Mouse (Mus musculus) left cerebral cortex, adult 18-20 months (tissue): ENCODE measurements around the gene Grid2. TPM values are rescaled to one million over a fixed set of nuclear protein-coding genes. Genes with fewer than 3 reads are reported as not detected.
A peak's percentile ranks its signal among the peaks of the same experiment; 100 is the strongest.

ENCODE experiments used
- DNase-seq, 2 experiments: peaks; one replicate each; pipeline ENCODE4 v3.0.0; 2021 to 2022; ENCODE audit warnings: low spot score in 2 of 2, mixed read lengths in 1 of 2
- total RNA-seq, 2 experiments: library from RNA; stranded (reverse); gene quantifications; 2 replicates each; pipeline ENCODE4 v1.2.3; 2021

Grid2 gene
- total RNA-seq, 2 experiments from 2014 or later, result 15.4 to 15.9 TPM

- no peak for DNase-seq
These were observed 791.1 kb downstream of the Grid2 start for GRCm38 (mm10) chr6:64046732-64047131.

DNA sequence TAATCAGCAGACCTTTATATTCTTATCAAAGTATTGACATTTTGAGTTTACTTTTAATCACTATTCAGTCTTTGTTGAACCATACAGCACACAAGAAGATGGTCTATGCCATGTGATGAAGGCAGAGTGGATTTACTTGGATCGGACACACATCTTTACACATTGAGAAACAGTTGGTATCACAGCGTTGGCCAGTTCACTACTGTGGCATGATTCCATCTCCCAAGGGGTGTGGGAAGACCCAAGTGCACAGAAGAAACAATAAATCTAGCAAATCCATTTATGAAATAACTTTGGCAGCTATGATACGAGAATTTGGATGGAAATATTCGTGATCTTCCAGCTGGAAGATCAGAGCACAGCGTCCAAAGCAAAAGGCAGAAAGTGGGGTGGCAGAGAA, 792.3 kb downstream of the Grid2 start:
- no peak for DNase-seq

DNA sequence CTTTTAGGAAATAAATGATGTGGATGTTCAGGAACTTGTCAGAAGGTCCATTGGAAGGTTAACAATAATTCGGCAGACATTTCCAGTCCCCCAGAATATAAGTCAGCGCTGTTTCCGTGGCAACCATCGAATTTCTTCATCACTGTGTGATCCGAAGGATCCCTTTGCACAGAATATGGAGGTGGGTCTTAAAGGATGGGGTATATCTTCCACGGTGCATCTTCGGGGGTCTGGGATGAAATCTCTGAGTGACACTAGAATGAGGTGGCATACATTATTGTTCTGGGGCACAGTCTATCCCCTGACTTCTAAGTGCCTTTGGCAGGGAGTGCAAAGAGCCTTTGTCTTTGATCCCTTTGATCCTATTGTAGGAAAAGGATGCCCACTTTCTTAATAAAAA, 808.2 kb downstream of the Grid2 start:
- DNase-seq, result no peak

- no peak for DNase-seq
These were observed 809.0 kb downstream of the Grid2 start for GRCm38 (mm10) chr6:64064704-64065103.

GRCm38 (mm10) chr6:64073406-64073805, 817.7 kb downstream of the Grid2 start:
- no peak for DNase-seq

DNA sequence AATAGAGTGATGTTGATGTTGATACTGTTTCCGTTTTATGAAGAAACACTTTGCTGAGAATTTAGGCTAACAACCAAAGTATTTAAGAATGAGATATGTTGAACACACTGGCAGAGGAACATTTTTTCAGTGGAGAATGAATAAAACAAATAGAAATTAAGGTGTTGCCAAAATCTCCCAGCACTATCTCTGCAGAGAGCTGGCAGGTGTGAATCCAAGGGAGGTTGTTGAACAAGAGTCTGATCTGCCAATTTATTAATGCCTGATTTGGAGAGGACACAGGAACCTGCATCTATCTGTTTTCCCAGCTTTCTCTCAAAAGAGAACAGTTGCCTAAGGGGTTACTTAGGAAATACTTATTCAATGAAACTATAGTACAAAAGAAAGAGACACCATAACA, 822.2 kb downstream of the Grid2 start:
- no peak for DNase-seq

GRCm38 (mm10) chr6:64098662-64099061, 843.0 kb downstream of the Grid2 start:
- DNase-seq, result peak in 1 of 2 experiments; percentile 11

- no peak for DNase-seq
These were observed 858.9 kb downstream of the Grid2 start for GRCm38 (mm10) chr6:64114594-64114993.

DNA sequence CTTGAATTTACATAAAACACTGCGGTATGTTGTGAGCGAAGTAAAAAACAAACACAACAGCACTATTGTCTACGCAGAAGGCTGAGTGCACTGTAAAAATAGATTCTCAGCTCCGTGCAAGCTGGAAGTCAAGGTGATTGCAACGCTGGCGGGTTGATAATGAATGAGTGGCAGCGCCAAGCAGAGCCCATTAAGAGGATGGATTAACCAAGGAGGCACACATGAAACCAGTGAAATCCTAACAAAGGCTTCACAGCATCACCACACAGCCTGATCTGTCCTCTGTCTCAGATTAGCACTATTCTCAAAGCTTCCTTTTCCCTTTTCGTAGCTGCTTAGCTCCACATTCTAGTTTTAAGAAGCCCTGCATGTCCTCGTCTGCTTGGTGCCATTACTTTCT, 880.6 kb downstream of the Grid2 start:
- no peak for DNase-seq

- no peak for DNase-seq
These were observed 892.9 kb downstream of the Grid2 start for GRCm38 (mm10) chr6:64148613-64149012.

GRCm38 (mm10) chr6:64174995-64175612, 919.4 kb downstream of the Grid2 start:
- DNase-seq, result no peak

GRCm38 (mm10) chr6:64193646-64194045, 938.0 kb downstream of the Grid2 start:
- DNase-seq, result no peak

DNA sequence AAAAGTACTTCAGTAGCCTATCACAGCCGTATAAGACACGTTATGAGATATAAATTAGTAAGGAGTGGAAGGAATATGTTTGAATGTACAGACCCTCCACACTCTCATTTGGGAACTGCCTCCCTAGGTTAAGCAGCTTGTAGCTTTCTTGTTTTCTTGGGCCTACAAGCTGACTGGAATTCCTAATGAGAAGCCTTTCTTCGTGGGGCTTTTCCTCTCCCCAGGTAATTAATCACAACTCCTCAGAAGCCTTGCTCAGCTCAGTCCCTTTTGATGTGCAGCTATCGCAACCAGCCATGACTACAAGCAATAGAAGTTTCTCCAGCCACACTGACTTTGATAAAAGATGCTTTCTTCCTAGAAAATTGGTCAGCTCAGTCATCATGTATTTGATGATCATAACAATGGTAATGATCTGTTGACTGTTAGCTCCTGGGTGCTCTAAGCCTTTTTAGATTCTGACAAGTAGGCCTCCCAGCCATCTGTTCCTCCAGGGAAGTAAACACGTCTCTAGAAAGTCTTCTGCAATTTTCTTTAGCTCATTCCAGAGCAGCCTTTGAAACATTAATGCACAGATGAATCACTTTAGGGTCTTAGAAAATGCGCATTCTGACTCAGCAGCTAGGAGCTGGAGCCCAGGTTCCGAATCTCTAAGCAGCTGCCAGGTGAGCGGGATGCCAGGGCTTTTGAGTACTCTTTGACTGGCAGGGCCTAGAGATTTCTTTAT, 946.9 kb downstream of the Grid2 start:
- DNase-seq, result peak; percentile 3 to 25

GRCm38 (mm10) chr6:64236351-64236750, 980.7 kb downstream of the Grid2 start:
- peak in 1 of 2 experiments; percentile 8 for DNase-seq

DNA sequence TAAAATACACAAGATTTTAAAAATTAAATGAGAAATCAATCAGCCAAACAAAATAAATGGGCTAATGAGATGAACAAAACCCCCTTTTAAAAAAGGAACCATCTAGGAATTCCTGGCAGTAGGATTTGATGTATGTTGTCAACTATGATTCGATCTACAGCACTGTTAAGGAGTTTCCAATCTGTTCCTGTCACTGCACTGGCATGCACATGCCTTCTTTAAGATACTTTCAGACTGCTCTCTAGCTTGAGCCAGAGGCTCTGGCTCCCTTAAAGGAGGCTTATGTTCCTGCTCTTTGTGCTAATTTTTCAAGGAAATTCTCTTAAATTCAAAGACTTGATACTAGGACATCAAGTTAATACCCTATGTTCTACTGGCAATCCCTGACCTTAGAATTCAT, 984.9 kb downstream of the Grid2 start:
- no peak for DNase-seq

GRCm38 (mm10) chr6:64245951-64246350, 990.3 kb downstream of the Grid2 start:
- no peak for DNase-seq

- DNase-seq, result no peak
These were observed 995.4 kb downstream of the Grid2 start for GRCm38 (mm10) chr6:64251041-64251440.

GRCm38 (mm10) chr6:64263517-64263916, 1007.8 kb downstream of the Grid2 start:
- no peak for DNase-seq

GRCm38 (mm10) chr6:64264224-64264623, 1008.5 kb downstream of the Grid2 start:
- no peak for DNase-seq

DNA sequence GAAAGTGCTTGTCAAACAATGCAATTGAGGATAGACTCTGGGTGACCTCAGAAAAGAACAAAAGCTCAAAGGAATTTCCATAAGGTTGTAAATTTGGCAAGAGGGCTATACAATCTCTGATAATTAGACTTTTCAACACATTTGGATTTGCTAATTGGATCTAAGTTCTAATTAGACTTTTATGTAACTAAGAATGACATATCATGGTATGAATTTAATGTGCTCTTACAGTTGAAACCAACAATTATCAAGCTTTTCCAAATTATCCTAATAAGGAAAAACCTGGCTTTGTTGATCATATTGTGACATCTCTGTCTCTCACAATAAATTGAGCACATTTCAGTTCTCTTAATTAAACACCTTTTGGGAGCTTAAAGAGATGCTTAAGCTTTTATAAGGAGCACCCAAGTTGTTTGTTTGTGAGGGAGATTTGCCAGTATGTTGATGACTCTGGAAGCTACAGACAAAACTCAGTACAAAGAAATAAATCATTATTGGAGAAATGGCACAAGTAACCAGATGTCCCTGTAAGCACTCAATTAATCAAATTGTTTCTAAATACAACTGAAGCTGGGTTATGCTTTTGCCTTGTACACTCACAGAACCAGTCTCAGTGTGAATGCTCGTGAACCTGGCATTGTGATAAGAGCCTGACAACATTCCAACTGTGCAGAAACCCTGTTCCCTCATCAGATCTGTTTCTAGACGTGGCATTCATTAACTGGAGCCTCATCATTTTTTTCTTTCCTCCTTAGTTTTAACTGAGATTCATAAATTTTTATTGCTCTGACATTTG, 1018.8 kb downstream of the Grid2 start:
- no peak for DNase-seq

DNA sequence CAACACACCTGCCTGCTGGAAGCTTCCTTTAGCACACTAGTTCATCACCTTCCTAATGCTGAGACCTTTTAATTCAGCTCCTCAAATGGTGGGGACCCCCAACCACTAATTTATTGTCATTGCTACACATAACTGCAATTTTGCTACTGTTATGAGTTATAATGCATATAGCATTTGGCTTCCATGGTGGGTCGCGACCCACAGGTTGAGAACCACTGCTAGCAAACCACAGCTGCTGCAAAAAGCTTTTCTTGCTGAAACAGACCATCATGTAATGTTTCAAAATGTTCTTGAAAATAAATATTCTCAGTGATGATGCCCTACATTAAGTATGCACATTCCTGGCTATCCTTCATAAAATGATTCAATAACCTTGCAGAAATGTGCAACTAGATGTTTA, 1024.3 kb downstream of the Grid2 start:
- DNase-seq, result no peak

DNA sequence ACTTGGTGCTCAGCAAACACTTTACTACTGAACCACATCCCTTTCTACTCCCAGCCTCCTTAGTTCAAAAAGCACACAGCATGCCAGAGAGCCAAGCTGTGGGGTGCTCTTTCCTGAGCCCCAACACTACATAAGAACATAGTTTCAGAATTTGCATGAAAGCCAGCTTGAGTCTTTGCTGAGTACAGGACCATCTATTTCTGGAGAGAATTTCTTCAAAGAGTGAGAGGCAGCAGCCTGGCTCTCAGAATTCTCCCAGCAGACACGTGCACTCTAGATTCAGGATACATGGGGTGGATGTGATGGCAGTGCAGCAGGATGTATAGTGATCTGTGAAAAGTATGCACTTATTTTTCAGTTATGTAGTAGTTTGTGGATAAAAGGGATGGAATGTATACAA, 1038.1 kb downstream of the Grid2 start:
- DNase-seq, result no peak
